Mouse (Mus musculus) liver, embryonic 14.5 days (tissue): Measurements from ENCODE around the gene Ikzf1.

ENCODE experiments used
- CTCF ChIP-seq: IDR thresholded peaks from 2 replicates; pipeline ENCODE4 v1.5.1; 2016; ENCODE audit warnings: antibody characterized with exemption, low read depth, control low read depth
- EP300 ChIP-seq: IDR thresholded peaks from 2 replicates; pipeline ENCODE4 v1.6.1; 2016; ENCODE audit warnings: antibody characterized with exemption, low read depth

DNA sequence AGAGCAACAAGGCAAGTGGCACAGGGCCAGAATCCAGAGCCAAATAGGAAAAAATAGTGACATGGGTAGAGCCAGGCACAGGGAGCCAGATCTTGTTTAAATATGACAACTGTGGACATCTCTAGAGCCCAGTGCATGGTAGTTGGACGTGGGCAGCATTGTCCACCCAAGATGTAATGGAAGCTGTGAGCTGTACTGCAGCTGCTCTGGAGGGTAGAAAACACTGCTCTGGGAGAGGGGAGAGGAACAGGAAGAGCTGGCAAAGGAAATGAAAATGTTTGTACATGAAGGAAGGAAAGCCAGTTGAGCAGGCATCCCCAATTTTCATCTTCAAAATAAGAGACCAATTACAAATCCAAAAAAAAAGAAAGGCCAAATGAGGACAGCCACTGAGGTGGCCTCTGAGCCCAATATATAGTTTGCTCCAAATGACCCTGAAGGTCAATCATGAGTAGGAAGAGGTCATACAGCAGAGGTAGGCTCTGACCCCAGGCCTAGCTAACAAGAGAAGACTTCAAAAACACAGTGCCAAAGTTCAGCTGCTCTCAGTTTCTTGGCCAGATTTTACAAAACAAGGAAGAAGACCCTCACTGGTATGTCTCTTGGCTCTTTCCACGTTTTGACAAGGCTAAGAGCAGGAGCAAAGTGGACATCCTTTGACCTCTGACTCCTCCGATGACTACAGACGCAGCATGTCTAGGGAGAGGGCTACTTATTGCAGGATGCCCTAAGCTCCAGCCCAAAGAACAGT lies 91.4 kb downstream of the Ikzf1 start:
- TF ChIP-seq EP300 (no peak), CTCF (no peak)
